Mouse (Mus musculus): ENCODE measurements at regions not wholly inside any gene's neighbourhood (a gene's known extent, or its start where the extent isn't known, plus 50 kb on each side); places are given as distances from the start of the nearest gene placed in this dataset.
A peak's percentile ranks its signal among the peaks of the same experiment; 100 is the strongest.
"Not testable (repeated sequence)": the region's sequence is repeated elsewhere in the genome, so short reads cannot be mapped to it uniquely, and the experiment has no call there.

- DNase-seq (ENCODE audit: inconsistent age in 2 of 2, low spot score in 1 of 2): peak; percentile 9 to 62
Observed at GRCm38 (mm10) chr7:125149151-125149550, 295.3 kb upstream of the Kdm8 start.

DNA sequence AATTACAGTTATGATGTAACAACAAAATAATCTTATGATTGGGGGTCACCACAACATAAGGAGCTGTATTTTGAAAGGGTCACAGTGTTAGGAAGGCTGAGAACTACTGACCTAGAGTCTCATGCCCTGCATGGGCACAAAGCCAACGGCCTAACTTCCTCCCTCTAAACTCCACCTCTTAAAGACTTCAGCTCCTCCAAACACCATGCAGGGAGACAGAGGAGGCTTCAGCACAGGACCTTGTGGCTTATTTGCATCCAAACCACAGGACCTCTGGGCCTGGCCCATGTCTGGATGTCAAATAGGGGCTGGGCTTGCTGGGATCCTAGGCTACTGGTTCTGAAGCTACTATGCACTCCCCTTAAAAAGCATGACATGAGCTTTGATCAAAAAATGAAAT, 294.7 kb upstream of the Kdm8 start:
- peak; percentile 15 to 28 for DNase-seq (ENCODE audit: inconsistent age in 2 of 2, low spot score in 1 of 2)

DNA sequence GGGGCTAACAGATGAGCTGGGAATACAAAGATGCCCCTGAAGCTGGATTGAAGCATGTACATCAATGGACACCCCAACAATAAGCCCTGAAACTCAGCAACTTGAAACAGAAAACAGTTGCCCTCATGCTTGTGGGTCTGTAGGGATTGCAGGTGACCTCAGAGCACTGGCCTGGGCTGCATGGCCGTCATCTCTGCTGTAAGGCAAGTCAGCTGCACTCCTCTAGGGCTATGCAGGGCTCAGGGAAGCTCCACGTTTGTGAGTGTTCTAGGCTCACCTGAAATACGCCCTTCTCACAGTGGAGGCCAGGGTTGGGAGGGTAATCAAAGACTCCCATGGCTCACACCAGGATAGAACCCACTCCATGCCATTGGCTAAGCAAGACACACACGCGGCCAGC, 292.2 kb upstream of the Kdm8 start:
- DNase-seq (ENCODE audit: inconsistent age in 2 of 2, low spot score in 1 of 2): no peak

DNA sequence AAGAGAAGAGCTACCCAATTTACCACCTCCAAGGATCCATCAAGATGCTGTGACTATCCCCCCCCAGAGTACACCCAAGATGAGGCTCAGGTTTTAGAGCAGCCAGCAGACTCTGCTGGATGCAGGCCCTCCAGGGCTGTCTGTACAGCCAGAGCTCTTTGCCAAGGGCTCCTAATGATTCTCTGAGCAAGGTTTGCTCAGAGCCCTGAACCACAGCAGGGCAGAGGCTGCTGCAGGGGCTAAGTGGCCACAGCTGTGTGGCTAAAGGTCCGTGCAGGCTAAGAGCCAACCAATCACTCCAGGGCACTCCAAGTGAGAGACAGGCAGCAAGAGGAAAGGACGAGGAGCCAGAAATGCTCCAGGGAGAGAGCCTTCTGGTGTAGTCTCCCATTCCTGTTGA, 289.2 kb upstream of the Kdm8 start:
- no peak for DNase-seq (ENCODE audit: inconsistent age in 2 of 2, low spot score in 1 of 2)

GRCm38 (mm10) chr7:125166881-125167351, 277.6 kb upstream of the Kdm8 start:
- DNase-seq (ENCODE audit: inconsistent age in 2 of 2, low spot score in 1 of 2): no peak

DNA sequence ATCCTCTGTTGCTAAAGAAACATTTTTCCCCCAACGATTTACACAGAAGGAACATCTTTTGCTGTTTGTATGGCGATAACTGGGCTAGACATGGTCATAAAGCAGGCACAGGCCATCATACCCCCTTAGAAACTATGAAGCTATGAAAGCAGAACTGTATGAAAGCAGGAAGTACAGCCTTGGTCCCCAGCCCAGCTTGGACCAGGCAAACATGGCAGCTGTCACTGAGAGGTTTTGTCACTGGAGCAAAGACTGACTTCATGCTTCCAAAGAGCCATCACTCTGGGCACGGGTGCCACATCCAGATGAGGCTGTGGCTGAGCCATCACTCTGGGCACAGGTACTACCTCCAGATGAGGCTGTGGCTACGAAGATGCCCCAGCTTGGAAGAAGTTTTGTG, 276.8 kb upstream of the Kdm8 start:
- no peak for DNase-seq (ENCODE audit: inconsistent age in 2 of 2, low spot score in 1 of 2)

DNA sequence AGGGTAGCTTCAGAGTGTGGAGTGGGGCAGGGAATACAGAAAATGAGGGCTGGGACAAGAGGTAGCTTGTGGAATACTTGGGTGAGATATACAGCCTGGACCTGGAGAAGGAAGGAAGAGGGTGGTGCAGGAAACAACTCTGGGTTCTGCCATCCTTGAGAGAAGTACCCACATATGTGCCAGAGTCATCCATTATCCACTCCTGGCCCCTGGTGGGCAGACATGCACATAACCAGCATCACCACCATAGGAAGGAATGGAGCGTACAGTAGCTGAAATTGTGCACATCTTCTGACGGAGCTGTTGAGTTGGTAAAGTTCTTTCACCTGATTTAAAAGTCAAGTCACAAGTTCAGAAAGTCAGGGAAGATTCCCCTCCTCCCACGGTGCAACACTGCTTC, 262.9 kb upstream of the Kdm8 start:
- peak in 1 of 2 experiments; percentile 25 for DNase-seq (ENCODE audit: inconsistent age in 2 of 2, low spot score in 1 of 2)

DNA sequence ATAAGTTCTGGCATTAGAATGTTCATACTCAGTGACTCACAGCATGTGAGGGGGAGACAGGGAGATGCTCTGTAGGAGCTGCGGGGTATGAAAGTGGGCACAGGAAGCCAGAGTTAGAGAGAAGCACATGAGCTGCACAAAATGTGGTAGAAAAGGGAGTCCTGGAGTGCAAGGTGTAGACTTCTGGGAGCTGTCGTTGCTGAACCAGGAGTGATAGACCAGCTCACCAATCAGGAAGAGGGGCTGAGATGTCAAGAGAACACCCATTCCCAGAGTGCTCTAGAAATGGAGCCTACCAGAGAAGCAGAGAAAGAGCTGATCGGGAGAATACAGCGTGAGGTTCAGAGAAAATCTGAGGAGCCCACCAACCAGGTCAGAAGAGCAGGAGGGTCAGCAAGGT, 262.2 kb upstream of the Kdm8 start:
- no peak for DNase-seq (ENCODE audit: inconsistent age in 2 of 2, low spot score in 1 of 2)

- DNase-seq (ENCODE audit: inconsistent age in 2 of 2, low spot score in 1 of 2): not testable (repeated sequence)
Observed at GRCm38 (mm10) chr7:125183011-125183410, 261.5 kb upstream of the Kdm8 start.

DNA sequence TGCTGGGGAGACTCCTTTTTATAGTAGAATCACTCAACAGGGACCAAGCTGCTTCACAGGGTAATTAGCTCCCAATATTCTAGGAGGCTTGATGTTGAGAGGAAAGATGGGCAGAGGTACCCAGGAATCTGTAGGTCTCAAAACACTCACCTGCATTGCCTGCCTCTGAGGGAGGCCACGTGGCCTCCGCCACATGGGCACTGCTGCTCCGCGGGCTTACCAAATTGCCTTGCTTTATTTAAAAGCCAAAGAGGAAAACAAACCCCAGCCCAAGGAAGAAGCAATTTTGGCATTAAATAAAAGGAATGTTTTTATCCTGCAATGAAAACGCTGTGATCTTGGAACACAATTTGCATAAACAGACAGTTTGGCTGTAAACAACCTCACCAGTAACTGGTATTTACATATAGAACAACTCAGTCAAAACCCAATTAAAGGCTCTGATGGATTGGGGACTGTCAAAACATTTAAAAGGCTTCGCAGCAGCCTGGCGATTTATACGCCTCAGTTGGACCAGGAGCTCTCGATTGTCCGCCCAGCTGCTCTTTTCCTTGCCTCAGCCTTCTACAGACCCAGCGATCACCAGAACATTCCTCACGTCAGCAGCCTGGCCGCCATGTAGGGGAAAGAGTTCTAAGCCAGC, 259.3 kb upstream of the Kdm8 start:
- DNase-seq (ENCODE audit: inconsistent age in 2 of 2, low spot score in 1 of 2): no peak

DNA sequence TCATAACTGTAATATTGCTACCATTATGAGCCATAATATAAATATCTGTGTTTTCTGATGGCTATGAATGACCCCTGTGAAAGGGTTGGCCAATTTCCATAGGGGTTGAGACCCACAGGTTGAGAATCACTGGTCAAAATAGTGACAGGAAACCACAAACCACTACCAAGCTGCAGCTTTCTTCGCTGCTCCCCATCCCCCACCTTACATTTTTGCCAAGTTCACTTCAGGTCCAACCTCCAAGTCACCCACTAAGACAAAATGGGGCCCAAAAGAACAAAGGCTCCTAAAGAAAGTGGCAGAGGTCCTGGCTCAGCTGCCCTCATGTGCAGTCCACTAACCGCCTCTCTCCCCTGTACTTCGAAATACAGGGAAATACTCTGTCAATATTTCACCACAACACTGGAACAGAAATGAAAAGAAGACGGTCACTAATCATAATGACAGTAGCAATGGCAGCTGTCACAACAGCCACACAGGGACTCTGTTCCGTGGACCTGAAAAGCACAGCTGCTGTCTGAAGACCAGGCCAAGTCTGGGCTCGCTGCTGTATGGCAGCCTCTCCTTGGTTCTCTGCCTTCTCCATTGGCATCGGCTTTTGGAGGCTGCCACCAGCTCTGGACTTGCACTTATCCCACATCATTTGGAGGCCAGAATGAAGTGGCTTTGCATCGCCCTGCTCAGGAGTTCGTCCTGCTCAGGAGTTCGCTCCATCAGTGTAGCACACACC, 257.3 kb upstream of the Kdm8 start:
- DNase-seq (ENCODE audit: inconsistent age in 2 of 2, low spot score in 1 of 2): no peak

- DNase-seq (ENCODE audit: inconsistent age in 2 of 2, low spot score in 1 of 2): peak; percentile 72 to 83
Observed at GRCm38 (mm10) chr7:125188986-125189385, 255.5 kb upstream of the Kdm8 start.

DNA sequence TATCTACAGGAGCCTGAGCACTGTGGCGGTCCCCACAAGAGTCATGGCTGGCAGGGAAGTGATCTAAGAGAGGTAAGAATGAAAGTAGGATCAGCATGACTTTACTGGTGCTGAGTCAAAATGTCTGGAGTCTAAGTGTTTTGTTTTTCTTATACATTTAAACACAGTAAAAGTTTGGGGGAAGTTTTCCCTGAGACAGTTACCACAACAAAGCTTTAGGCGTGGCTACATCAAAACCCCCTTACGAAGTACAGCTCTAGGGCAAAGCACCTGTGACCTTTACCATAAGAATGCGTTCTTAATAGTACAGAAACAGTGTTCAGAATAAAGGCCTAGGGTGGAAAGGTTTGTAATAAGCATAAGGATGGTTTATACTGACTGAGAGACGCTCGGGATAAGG, 254.4 kb upstream of the Kdm8 start:
- DNase-seq (ENCODE audit: inconsistent age in 2 of 2, low spot score in 1 of 2): no peak

DNA sequence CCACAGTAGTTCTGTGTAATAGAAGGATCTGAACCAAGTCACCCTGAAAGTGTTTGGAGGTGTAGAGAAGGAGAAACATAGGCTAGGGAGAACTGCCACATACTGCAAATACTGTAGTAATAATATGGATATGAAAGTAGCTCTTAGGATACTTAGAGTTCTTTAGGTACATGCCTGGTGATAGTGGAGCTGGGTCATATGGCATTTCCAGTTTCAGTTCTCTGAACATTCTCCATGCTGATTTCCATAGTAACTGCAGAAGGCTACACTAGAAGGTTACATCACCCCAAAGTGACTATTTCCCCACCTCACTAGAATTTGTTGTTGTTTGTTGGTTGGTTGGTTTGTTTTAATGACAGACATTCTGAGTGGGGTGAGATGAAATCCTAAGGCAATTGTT, 253.2 kb upstream of the Kdm8 start:
- no peak for DNase-seq (ENCODE audit: inconsistent age in 2 of 2, low spot score in 1 of 2)

- no peak for DNase-seq (ENCODE audit: inconsistent age in 2 of 2, low spot score in 1 of 2)
Observed at GRCm38 (mm10) chr7:125211346-125211973, 233.0 kb upstream of the Kdm8 start.

DNA sequence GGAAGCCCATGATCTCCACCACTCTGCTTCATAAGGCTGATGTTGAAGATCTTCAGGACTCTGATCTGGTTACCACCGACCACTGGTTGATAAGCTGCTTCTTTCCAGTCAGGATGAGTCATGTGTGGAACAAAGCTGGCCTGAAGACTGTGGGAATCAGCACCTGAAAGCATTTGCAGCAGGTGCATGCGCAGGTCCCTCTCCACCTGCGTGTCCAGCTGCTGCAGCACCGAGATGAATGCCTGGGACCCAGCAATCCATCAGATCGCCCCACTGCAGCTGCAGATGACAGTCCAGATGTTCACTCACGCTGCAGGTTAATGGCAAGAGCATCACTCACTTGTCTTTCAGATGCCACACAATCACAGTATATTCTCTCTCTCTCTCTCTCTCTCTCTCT, 230.4 kb upstream of the Kdm8 start:
- DNase-seq (ENCODE audit: inconsistent age in 2 of 2, low spot score in 1 of 2): no peak

- no peak for DNase-seq (ENCODE audit: inconsistent age in 2 of 2, low spot score in 1 of 2)
Observed at GRCm38 (mm10) chr7:125217630-125218029, 226.8 kb upstream of the Kdm8 start.

GRCm38 (mm10) chr7:125222684-125223083, 221.8 kb upstream of the Kdm8 start:
- DNase-seq (ENCODE audit: inconsistent age in 2 of 2, low spot score in 1 of 2): no peak

GRCm38 (mm10) chr7:125234911-125235310, 209.6 kb upstream of the Kdm8 start:
- DNase-seq (ENCODE audit: inconsistent age in 2 of 2, low spot score in 1 of 2): no peak

DNA sequence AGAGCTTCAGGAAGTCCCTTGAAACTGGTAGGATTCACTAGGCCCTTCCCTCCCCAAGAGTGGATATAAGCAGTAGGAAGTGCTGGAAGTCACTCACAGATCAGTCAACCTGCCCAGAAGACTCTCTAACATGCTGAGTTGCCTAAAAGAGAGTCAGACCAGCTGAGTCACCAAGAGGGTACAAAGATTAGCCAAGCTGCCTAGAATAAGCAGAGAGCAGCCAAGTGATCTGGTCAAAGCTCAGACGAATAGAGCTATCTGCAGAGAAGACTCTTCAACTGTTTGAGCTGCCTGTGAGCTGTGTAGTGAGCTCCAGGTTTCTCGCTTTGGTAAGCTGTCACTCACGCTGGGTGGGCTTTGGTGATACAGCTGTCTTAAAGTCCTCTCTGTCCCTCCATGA, 207.4 kb upstream of the Kdm8 start:
- DNase-seq (ENCODE audit: inconsistent age in 2 of 2, low spot score in 1 of 2): no peak

DNA sequence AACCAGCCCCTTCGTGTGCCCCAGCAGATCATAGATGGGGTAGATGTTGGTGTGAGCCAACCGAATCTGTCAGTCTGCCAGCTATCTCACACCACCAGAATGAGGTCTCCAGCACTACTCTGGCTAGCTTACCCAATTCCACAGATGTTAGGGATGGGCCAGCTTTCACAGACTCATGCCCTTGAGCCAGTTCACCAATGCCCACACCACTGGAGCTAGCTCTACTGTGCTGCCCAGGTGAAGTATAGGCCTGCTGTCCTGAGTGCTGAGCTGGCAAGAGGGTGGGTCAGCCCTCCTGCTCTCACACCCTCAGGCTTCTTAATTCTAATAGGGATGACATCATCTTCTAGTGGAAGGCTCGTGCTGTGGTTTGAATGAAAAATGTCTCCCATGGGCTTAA, 201.5 kb upstream of the Kdm8 start:
- no peak for DNase-seq (ENCODE audit: inconsistent age in 2 of 2, low spot score in 1 of 2)

DNA sequence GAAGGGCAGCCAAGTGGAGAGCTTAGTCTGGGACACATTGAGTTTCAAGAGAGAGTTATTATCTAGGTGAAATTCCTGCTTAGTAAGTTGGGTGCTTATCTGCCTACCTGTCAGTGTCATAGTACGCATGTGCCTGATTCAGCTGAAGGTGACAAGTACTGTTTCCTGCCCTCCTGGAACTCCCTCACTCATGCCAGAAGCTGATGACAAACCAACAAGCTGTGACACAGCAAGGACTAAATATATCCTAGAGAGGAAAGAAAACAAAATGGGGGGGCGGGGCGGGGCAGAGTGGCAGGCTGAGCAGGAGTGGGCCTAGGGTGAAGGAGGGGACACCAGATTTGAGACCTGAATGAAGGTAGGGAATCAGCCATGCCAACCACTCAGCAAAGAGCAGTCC, 196.1 kb upstream of the Kdm8 start:
- DNase-seq (ENCODE audit: inconsistent age in 2 of 2, low spot score in 1 of 2): no peak

Measured in adrenal gland, adult (tissue).